Mouse (Mus musculus): ENCODE measurements at regions not wholly inside any gene's neighbourhood (a gene's known extent, or its start where the extent isn't known, plus 50 kb on each side); places are given as distances from the start of the nearest gene placed in this dataset.

DNA sequence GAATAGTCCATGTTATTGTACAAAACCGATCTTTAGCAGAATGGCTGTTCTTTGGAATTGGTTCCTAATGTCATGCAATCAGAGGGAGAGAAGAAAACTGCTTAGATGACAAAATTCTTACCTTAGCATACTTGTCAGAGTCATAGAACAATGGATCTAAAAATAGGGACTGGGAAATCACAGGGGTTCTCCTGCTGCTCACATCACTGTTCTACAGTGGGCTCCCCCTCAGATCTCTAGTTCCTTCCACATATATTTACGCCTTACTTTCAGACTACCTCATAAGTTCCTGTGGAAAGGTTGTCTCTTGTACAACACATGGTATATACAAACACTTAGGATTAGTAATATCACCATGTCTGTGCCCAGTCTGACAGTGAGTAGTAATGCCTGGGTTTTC, 495.9 kb upstream of the Gm10131 start:
- no peak for TF ChIP-seq CTCF (IDR thresholded peaks at IDR 0.05; ENCODE audit: insufficient read depth, low read depth, low read length)
- TF ChIP-seq POLR2A (IDR thresholded peaks at IDR 0.05; ENCODE audit: insufficient read depth, low read depth, low read length), result no peak
- Histone ChIP-seq H3K27ac (ENCODE audit: insufficient read depth, low read depth, low read length) (no peak overlapping the region), H3K4me3 (ENCODE audit: insufficient read depth, low read depth, low read length) (no peak overlapping the region), H3K4me1 (ENCODE audit: control insufficient read depth, insufficient read depth, low read length) (no peaks in the 10 kb centered on the region)
- WGBS, result 91% methylated on average over 2 of the region's 2 CpGs

DNA sequence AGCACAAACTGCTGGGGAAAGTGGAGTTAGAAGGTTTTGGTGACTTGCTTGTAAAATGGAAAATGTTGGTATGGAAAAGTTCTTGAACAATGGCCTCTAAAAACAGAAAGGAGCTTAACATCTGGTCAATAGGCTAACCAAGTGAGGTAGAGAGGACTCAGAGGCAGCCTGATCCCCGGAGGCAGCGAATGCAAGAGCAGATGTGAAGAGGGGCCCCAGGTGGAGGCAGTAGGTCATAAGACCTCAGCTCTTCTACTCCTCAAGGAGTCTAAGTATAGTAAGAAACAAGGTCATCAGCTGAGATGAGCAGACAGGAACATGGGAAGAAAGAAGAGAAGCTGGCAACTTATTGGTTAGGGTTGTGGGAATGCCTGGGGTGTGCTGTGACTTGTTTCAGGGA, 493.5 kb upstream of the Gm10131 start:
- Histone ChIP-seq H3K4me3 (ENCODE audit: insufficient read depth, low read depth, low read length) (no peak overlapping the region), H3K27ac (ENCODE audit: insufficient read depth, low read depth, low read length) (no peak overlapping the region), H3K4me1 (ENCODE audit: control insufficient read depth, insufficient read depth, low read length) (no peaks in the 10 kb centered on the region)
- WGBS, result 88% methylated on average over 2 of the region's 2 CpGs
- TF ChIP-seq POLR2A (IDR thresholded peaks at IDR 0.05; ENCODE audit: insufficient read depth, low read depth, low read length) (no peak), CTCF (IDR thresholded peaks at IDR 0.05; ENCODE audit: insufficient read depth, low read depth, low read length) (no peak)

DNA sequence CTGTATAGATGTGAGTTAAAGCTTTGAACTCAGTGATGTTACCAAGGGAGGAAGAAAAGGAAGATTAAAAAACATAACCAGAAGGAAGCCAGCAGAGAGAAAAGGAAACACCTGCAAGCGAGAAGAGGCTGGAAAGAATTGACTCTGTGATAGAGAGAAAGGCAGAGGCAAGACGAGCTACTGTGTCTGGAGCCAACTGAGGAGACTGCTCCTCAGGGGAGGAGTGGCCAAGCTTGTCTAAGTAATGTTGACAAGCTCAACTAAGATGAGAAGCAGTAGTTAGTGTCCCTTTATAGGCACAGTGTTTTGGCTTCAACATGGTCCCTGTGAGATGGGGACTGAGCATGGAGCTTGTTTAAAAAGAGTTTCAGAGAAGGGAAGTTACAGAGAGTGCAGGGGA, 493.0 kb upstream of the Gm10131 start:
- 82% methylated on average over 2 of the region's 2 CpGs for WGBS
- no peak overlapping the region for H3K4me3 ChIP-seq (ENCODE audit: insufficient read depth, low read depth, low read length)
- no peak for TF ChIP-seq CTCF (IDR thresholded peaks at IDR 0.05; ENCODE audit: insufficient read depth, low read depth, low read length)
- no peak for TF ChIP-seq POLR2A (IDR thresholded peaks at IDR 0.05; ENCODE audit: insufficient read depth, low read depth, low read length)

DNA sequence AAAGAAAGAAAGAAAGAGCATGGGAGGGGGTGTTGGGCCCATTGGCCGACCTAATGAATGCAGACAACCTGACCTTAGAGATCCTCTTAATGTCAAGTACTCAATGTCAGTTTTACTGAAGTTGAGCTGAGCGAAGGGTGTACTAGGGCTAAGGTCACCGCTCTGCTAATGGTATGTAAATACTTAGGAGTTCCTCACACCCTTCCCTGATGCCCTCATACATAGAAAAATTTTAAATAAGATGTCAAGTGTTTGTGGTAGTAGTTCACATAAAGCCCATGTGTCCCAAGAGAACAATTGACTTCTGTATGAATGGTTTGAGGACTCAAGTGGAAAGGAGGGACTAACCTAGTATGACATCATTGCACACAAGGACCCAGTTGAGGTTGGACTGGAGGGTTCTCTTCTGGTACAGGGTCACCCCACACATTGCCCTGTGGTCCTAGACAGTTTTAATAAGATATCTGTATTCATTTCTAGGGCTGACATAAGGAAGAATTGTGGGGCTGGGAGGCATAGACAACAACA, 490.0 kb upstream of the Gm10131 start:
- WGBS, result 71% methylated on average over 3 of the region's 3 CpGs
- Histone ChIP-seq H3K4me3 (ENCODE audit: insufficient read depth, low read depth, low read length) (no peak overlapping the region), H3K4me1 (ENCODE audit: control insufficient read depth, insufficient read depth, low read length) (no peaks in the 10 kb centered on the region), H3K27ac (ENCODE audit: insufficient read depth, low read depth, low read length) (no peak overlapping the region)
- TF ChIP-seq CTCF (IDR thresholded peaks at IDR 0.05; ENCODE audit: insufficient read depth, low read depth, low read length) (no peak), POLR2A (IDR thresholded peaks at IDR 0.05; ENCODE audit: insufficient read depth, low read depth, low read length) (no peak)

More for the DNA sequence above, 493.0 kb upstream of the Gm10131 start:
- Histone ChIP-seq H3K4me1 (ENCODE audit: control insufficient read depth, insufficient read depth, low read length) (no peaks in the 10 kb centered on the region), H3K27ac (ENCODE audit: insufficient read depth, low read depth, low read length) (no peak overlapping the region)

DNA sequence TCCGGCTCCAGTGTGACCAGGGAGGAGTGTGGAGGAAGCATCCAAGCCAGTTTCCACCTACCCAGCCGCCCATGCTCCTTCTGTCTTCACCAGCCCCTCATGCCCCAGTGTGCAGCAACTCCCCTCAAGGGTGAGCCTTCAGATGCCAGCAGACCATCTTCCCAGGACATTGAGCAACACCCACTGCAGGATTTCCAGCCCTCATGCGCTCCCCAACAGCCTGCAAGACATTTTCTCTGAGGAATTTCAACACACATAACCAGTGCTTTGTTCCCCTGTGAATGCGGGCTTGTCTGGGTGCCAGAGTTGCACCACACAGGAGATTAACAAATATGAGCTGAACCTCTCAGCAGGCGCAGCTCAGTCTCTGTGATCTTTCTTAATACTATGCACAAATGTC, 489.3 kb upstream of the Gm10131 start:
- Histone ChIP-seq H3K4me3 (ENCODE audit: insufficient read depth, low read depth, low read length) (no peak overlapping the region), H3K4me1 (ENCODE audit: control insufficient read depth, insufficient read depth, low read length) (no peaks in the 10 kb centered on the region), H3K27ac (ENCODE audit: insufficient read depth, low read depth, low read length) (no peak overlapping the region)
- no peak for TF ChIP-seq CTCF (IDR thresholded peaks at IDR 0.05; ENCODE audit: insufficient read depth, low read depth, low read length)
- WGBS, result 68% methylated on average over 5 of the region's 5 CpGs

DNA sequence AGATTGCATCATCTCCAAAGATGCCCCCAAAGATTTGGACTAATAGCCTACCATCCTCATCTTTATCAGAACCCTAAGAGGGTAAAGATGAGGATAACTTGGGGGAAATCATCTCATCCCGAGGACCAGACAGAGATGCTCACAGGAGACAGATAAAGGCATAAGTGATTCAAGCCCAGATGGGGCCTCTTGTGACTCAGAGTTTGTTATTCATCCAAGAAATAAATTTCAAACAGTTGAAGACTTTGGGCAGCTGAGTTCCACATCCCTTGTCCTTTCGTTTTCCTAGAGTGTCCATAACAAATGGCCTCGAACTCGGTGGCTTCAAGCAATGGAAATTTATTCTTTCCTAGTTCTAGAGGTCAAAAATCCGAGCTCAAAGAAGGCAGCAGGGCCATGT, 485.1 kb upstream of the Gm10131 start:
- no peak overlapping the region for H3K27ac ChIP-seq (ENCODE audit: insufficient read depth, low read depth, low read length)
- no peaks in the 10 kb centered on the region for H3K4me1 ChIP-seq (ENCODE audit: control insufficient read depth, insufficient read depth, low read length)
- 88% methylated on average over 5 of the region's 5 CpGs for WGBS
- TF ChIP-seq POLR2A (IDR thresholded peaks at IDR 0.05; ENCODE audit: insufficient read depth, low read depth, low read length) (no peak), CTCF (IDR thresholded peaks at IDR 0.05; ENCODE audit: insufficient read depth, low read depth, low read length) (no peak)
- no peak overlapping the region for H3K4me3 ChIP-seq (ENCODE audit: insufficient read depth, low read depth, low read length)

DNA sequence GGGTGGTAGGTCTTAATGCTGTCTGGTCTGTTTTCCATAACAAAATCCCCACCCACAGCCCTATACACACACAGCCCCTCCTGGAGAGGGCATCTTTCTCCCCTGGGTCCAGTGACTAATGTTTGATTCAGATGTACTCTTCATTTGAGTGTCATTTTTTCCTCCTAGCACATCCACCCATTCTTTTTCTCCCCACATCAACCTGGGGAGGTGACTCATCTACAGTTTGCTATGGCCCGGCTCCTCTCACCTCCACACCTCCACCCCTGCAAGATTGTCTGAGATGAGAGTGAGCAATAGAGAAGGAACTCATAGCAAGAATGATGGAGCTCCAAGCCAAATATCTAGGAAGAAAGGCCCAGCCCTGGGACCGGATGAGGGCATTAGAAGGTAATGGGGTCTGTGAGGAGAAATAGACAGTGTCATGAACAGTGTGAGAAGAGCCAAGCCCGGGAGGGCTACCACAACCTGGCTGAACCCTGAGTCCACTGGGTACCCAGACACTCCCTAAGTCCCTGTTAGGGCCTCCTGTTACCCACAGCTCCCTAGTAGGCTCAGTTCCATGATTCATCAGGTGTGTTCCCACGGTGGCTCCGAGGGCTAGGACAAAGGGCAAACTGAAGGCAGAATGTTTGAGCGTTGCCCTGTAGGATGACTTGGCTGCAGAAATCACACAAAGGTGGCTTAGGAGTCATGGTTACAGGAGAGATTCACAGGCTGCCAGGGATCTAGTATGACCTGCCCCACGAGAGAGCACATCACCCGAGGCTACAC, 479.6 kb upstream of the Gm10131 start:
- Histone ChIP-seq H3K4me1 (ENCODE audit: control insufficient read depth, insufficient read depth, low read length) (no peaks in the 10 kb centered on the region), H3K27ac (ENCODE audit: insufficient read depth, low read depth, low read length) (no peak overlapping the region), H3K4me3 (ENCODE audit: insufficient read depth, low read depth, low read length) (no peak overlapping the region)
- TF ChIP-seq CTCF (IDR thresholded peaks at IDR 0.05; ENCODE audit: insufficient read depth, low read depth, low read length) (no peak), POLR2A (IDR thresholded peaks at IDR 0.05; ENCODE audit: insufficient read depth, low read depth, low read length) (no peak)
- 91% methylated on average over 8 of the region's 8 CpGs for WGBS

DNA sequence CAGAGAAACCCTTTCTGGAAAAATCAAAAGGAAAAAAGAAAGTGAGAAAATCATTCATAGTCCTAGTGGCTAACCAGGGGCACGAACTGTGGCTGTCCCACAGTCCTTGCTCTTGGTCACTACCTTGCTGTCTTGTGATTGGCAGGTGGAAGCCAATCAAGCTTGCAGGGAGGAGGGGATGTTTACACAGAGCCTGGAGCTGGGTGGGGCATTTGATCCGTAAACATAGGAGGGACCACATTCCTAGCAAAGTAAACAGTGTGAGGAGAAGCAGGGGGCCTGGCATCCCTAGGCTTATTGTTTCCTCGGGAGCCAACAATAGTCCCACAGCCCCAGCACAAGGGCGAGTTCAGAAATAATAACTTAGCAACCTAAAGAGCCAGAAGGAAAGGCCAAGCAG, 466.5 kb upstream of the Gm10131 start:
- WGBS, result 43% methylated on average over 4 of the region's 4 CpGs
- TF ChIP-seq POLR2A (IDR thresholded peaks at IDR 0.05; ENCODE audit: insufficient read depth, low read depth, low read length), result no peak
- TF ChIP-seq CTCF (IDR thresholded peaks at IDR 0.05; ENCODE audit: insufficient read depth, low read depth, low read length), result no peak
- Histone ChIP-seq H3K4me1 (ENCODE audit: control insufficient read depth, insufficient read depth, low read length) (no peaks in the 10 kb centered on the region), H3K4me3 (ENCODE audit: insufficient read depth, low read depth, low read length) (no peak overlapping the region), H3K27ac (ENCODE audit: insufficient read depth, low read depth, low read length) (no peak overlapping the region)

DNA sequence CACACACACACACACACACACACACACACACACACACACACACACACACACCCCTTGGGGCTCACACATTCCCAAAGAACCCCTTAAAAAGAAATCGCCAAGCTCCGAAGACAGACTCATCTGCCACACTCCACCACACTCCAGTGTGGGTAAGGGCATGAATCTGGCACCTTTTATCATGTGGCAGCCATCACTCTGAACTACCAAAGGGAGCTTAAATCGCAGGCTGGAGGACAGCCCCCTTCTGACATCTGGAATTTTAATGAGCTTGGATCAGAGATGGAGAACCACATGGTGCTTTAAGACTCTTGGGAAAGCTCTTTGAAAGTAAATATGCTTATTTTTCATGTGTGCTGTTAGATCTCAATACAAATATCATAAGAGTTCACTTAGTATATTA, 462.5 kb upstream of the Gm10131 start:
- 90% methylated on average over 3 of the region's 3 CpGs for WGBS
- Histone ChIP-seq H3K27ac (ENCODE audit: insufficient read depth, low read depth, low read length) (no peak overlapping the region), H3K4me1 (ENCODE audit: control insufficient read depth, insufficient read depth, low read length) (no peaks in the 10 kb centered on the region), H3K4me3 (ENCODE audit: insufficient read depth, low read depth, low read length) (no peak overlapping the region)
- TF ChIP-seq CTCF (IDR thresholded peaks at IDR 0.05; ENCODE audit: insufficient read depth, low read depth, low read length) (no peak), POLR2A (IDR thresholded peaks at IDR 0.05; ENCODE audit: insufficient read depth, low read depth, low read length) (no peak)
